Mouse (Mus musculus) cortical plate, adult 2 months (tissue): ENCODE results near the gene Rgl2. TPM values are rescaled to one million over a fixed set of nuclear protein-coding genes. Genes with fewer than 3 reads are reported as not detected.
"Not testable (repeated sequence)": the region's sequence is repeated elsewhere in the genome, so short reads cannot be mapped to it uniquely, and the experiment has no call there.

Source experiments
- H3K27ac ChIP-seq: fragments of 200-500 bp; 2 replicates; pipeline ENCODE4 v1.5.1; 2012; ENCODE audit warnings: low read length, control low read depth, inconsistent platforms; ENCODE audit not compliant: insufficient read depth
- H3K4me1 ChIP-seq: fragments of 200-500 bp; 2 replicates; pipeline ENCODE4 v1.6.1; 2011; ENCODE audit warnings: low read length; ENCODE audit not compliant: control insufficient read depth, insufficient read depth
- H3K4me3 ChIP-seq: fragments of 200-500 bp; 2 replicates; pipeline ENCODE4 v1.5.1; 2011; ENCODE audit warnings: mild to moderate bottlenecking, low read length, control low read depth; ENCODE audit not compliant: insufficient read depth
- CTCF ChIP-seq: fragments of 200-500 bp; IDR thresholded peaks from 2 replicates; pipeline ENCODE4 v1.5.1; 2011; ENCODE audit warnings: mild to moderate bottlenecking, control low read depth, low read length; ENCODE audit not compliant: insufficient read depth; ENCODE audit errors: extremely low read depth
- POLR2A ChIP-seq: fragments of 200-500 bp; IDR thresholded peaks from 2 replicates; pipeline ENCODE4 v1.6.1; 2011; ENCODE audit warnings: mild to moderate bottlenecking, low read length, control low read depth; ENCODE audit not compliant: insufficient read depth; ENCODE audit errors: extremely low read depth
- polyA plus RNA-seq: library from polyadenylated mRNA; depleted of rRNA; stranded (reverse); fragments of >200 nt; gene quantifications from 2 replicates; pipeline ENCODE4 v1.2.3, GENCODE M21; 2012

Gene Rgl2
- polyA plus RNA-seq, 1 experiment: 164 TPM

- Histone ChIP-seq H3K27ac (no peak overlapping the region), H3K4me3 (no peak overlapping the region; the same call in 1 of the 2 replicates), H3K4me1 (no peaks in the 10 kb centered on the region; the same call in 1 of the 2 replicates)
- TF ChIP-seq CTCF (no peak), POLR2A (no peak)
Observed at GRCm38 (mm10) chr17:33948905-33949537, 19.7 kb downstream of the Rgl2 start.

GRCm38 (mm10) chr17:33950131-33950625 lies 20.8 kb downstream of the Rgl2 start:
- TF ChIP-seq POLR2A (no peak), CTCF (no peak)
- Histone ChIP-seq H3K4me3 (peak overlapping the region; percentile 49), H3K27ac (no peak overlapping the region), H3K4me1 (no peaks in the 10 kb centered on the region; the same call in 1 of the 2 replicates)

- H3K4me3 ChIP-seq: peak within 1 kb of the TSS; percentile 49
- TF ChIP-seq POLR2A (peak; percentile 56; the same call in 1 of the 2 replicates), CTCF (no peak)
- no peaks in the 10 kb centered on the region; the same call in 1 of the 2 replicates for H3K4me1 ChIP-seq
- H3K27ac ChIP-seq: peak within 1 kb of the TSS; percentile 79
Observed at GRCm38 (mm10) chr17:33951021-33951946, 21.9 kb downstream of the Rgl2 start, which contains the start of gene B3galt4. Gene B3galt4 (minus strand): TSS chr17:33951488.

- not testable (repeated sequence) for H3K27ac ChIP-seq, H3K4me1 ChIP-seq, H3K4me3 ChIP-seq
Observed at GRCm38 (mm10) chr17:33952015-33952414, 22.7 kb downstream of the Rgl2 start.

GRCm38 (mm10) chr17:33952879-33953278 lies 23.5 kb downstream of the Rgl2 start:
- Histone ChIP-seq H3K4me1 (no peaks in the 10 kb centered on the region; the same call in none of the 2 replicates), H3K4me3 (no peak overlapping the region), H3K27ac (no peak overlapping the region)
- TF ChIP-seq CTCF (no peak), POLR2A (no peak)

GRCm38 (mm10) chr17:33953310-33953709 lies 24.0 kb downstream of the Rgl2 start:
- Histone ChIP-seq H3K4me1 (no peaks in the 10 kb centered on the region; the same call in none of the 2 replicates), H3K27ac (no peak overlapping the region), H3K4me3 (no peak overlapping the region)
- TF ChIP-seq POLR2A (no peak), CTCF (no peak)

GRCm38 (mm10) chr17:33953961-33954565 lies 24.7 kb downstream of the Rgl2 start:
- H3K27ac ChIP-seq: no peak overlapping the region
- no peaks in the 10 kb centered on the region; the same call in 1 of the 2 replicates for H3K4me1 ChIP-seq
- TF ChIP-seq CTCF (no peak), POLR2A (no peak)
- peak overlapping the region; percentile 80; the same call in 1 of the 2 replicates for H3K4me3 ChIP-seq

GRCm38 (mm10) chr17:33954646-33955554 lies 25.6 kb downstream of the Rgl2 start:
- H3K27ac ChIP-seq: peak overlapping the region; percentile 17; the same call in 1 of the 2 replicates
- H3K4me1 ChIP-seq: no peaks in the 10 kb centered on the region; the same call in 1 of the 2 replicates
- peak overlapping the region; percentile 80 for H3K4me3 ChIP-seq
- TF ChIP-seq CTCF (no peak), POLR2A (0 out of 2 replicates have a peak, but pooled peaks have one; percentile 24)
